Mouse (Mus musculus): ENCODE measurements at regions not wholly inside any gene's neighbourhood (a gene's known extent, or its start where the extent isn't known, plus 50 kb on each side); places are given as distances from the start of the nearest gene placed in this dataset.

GRCm38 (mm10) chr12:107579508-107579907 is 91.1 kb downstream of the 3110018I06Rik start:
- WGBS = 23% methylated on average over 5 of the region's 5 CpGs
- Histone ChIP-seq H3K27me3 (replicated peaks; ENCODE audit: control insufficient read depth, insufficient read depth, low read length) (no peaks in the 10 kb centered on the region), H3K4me3 (ENCODE audit: low read depth, low read length) (no peak overlapping the region), H3K4me1 (replicated peaks; ENCODE audit: control insufficient read depth, insufficient read depth, low read length) (no peaks in the 10 kb centered on the region), H3K36me3 (ENCODE audit: control insufficient read depth, insufficient read depth, low read length) (no peaks in the 10 kb centered on the region), H3K9ac (ENCODE audit: low read length) (no peak overlapping the region), H3K4me2 (ENCODE audit: low read length) (no peak overlapping the region), H3K9me3 (ENCODE audit: control insufficient read depth, low read length) (no peaks in the 10 kb centered on the region), H3K27ac (ENCODE audit: low read depth) (no peak overlapping the region)
- DNase-seq (ENCODE audit: low spot score) (no peak), ATAC-seq (replicated peaks; ENCODE audit: low FRiP score, low TSS enrichment, low read depth) (0 out of 2 replicates have a peak, but pooled peaks have one; percentile 27)

- no peaks in the 10 kb centered on the region for H3K9me3 ChIP-seq (ENCODE audit: control insufficient read depth, low read length)
- no peaks in the 10 kb centered on the region for H3K27me3 ChIP-seq (replicated peaks; ENCODE audit: control insufficient read depth, insufficient read depth, low read length)
- no peak for ATAC-seq (replicated peaks; ENCODE audit: low FRiP score, low TSS enrichment, low read depth)
- 28% methylated on average over 11 of the region's 11 CpGs for WGBS
- H3K4me3 ChIP-seq (ENCODE audit: low read depth, low read length) = no peak overlapping the region
- no peak overlapping the region for H3K27ac ChIP-seq (ENCODE audit: low read depth)
- no peak for DNase-seq (ENCODE audit: low spot score)
- H3K4me2 ChIP-seq (ENCODE audit: low read length) = no peak overlapping the region
- H3K9ac ChIP-seq (ENCODE audit: low read length) = no peak overlapping the region
- H3K36me3 ChIP-seq (ENCODE audit: control insufficient read depth, insufficient read depth, low read length) = no peaks in the 10 kb centered on the region
- no peaks in the 10 kb centered on the region for H3K4me1 ChIP-seq (replicated peaks; ENCODE audit: control insufficient read depth, insufficient read depth, low read length)
Observed at GRCm38 (mm10) chr12:107583151-107583720, 94.8 kb downstream of the 3110018I06Rik start.

GRCm38 (mm10) chr12:107585696-107586225 is 97.3 kb downstream of the 3110018I06Rik start:
- no peak overlapping the region for H3K4me3 ChIP-seq (ENCODE audit: low read depth, low read length)
- ATAC-seq (replicated peaks; ENCODE audit: low FRiP score, low TSS enrichment, low read depth) (no peak), DNase-seq (ENCODE audit: low spot score) (no peak)
- H3K9ac ChIP-seq (ENCODE audit: low read length) = no peak overlapping the region
- no peaks in the 10 kb centered on the region for H3K36me3 ChIP-seq (ENCODE audit: control insufficient read depth, insufficient read depth, low read length)
- no peaks in the 10 kb centered on the region for H3K9me3 ChIP-seq (ENCODE audit: control insufficient read depth, low read length)
- no peaks in the 10 kb centered on the region for H3K27me3 ChIP-seq (replicated peaks; ENCODE audit: control insufficient read depth, insufficient read depth, low read length)
- 69% methylated on average over 9 of the region's 9 CpGs for WGBS
- H3K4me2 ChIP-seq (ENCODE audit: low read length) = no peak overlapping the region
- H3K27ac ChIP-seq (ENCODE audit: low read depth) = no peak overlapping the region
- no peaks in the 10 kb centered on the region for H3K4me1 ChIP-seq (replicated peaks; ENCODE audit: control insufficient read depth, insufficient read depth, low read length)

- Histone ChIP-seq H3K4me3 (ENCODE audit: low read depth, low read length) (no peak overlapping the region), H3K9ac (ENCODE audit: low read length) (no peak overlapping the region), H3K36me3 (ENCODE audit: control insufficient read depth, insufficient read depth, low read length) (no peaks in the 10 kb centered on the region), H3K4me2 (ENCODE audit: low read length) (no peak overlapping the region), H3K27me3 (replicated peaks; ENCODE audit: control insufficient read depth, insufficient read depth, low read length) (no peaks in the 10 kb centered on the region), H3K9me3 (ENCODE audit: control insufficient read depth, low read length) (no peaks in the 10 kb centered on the region), H3K27ac (ENCODE audit: low read depth) (no peak overlapping the region), H3K4me1 (replicated peaks; ENCODE audit: control insufficient read depth, insufficient read depth, low read length) (no peaks in the 10 kb centered on the region)
- ATAC-seq (replicated peaks; ENCODE audit: low FRiP score, low TSS enrichment, low read depth) (no peak), DNase-seq (ENCODE audit: low spot score) (no peak)
Observed at GRCm38 (mm10) chr12:107596236-107596635, 107.8 kb downstream of the 3110018I06Rik start.

- H3K27ac ChIP-seq (ENCODE audit: low read depth) = no peak overlapping the region
- no peak for DNase-seq (ENCODE audit: low spot score)
- no peak overlapping the region for H3K4me3 ChIP-seq (ENCODE audit: low read depth, low read length)
- no peaks in the 10 kb centered on the region for H3K9me3 ChIP-seq (ENCODE audit: control insufficient read depth, low read length)
- 97% methylated on average over 5 of the region's 5 CpGs for WGBS
- no peaks in the 10 kb centered on the region for H3K36me3 ChIP-seq (ENCODE audit: control insufficient read depth, insufficient read depth, low read length)
- H3K27me3 ChIP-seq (replicated peaks; ENCODE audit: control insufficient read depth, insufficient read depth, low read length) = no peaks in the 10 kb centered on the region
- no peak for ATAC-seq (replicated peaks; ENCODE audit: low FRiP score, low TSS enrichment, low read depth)
- H3K4me2 ChIP-seq (ENCODE audit: low read length) = no peak overlapping the region
- H3K4me1 ChIP-seq (replicated peaks; ENCODE audit: control insufficient read depth, insufficient read depth, low read length) = no peaks in the 10 kb centered on the region
- H3K9ac ChIP-seq (ENCODE audit: low read length) = no peak overlapping the region
Observed at GRCm38 (mm10) chr12:107600576-107600975, 112.1 kb downstream of the 3110018I06Rik start.

GRCm38 (mm10) chr12:107608966-107609365 is 120.5 kb downstream of the 3110018I06Rik start:
- WGBS = 68% methylated on average over 6 of the region's 6 CpGs
- ATAC-seq (replicated peaks; ENCODE audit: low FRiP score, low TSS enrichment, low read depth) (no peak), DNase-seq (ENCODE audit: low spot score) (no peak)
- Histone ChIP-seq H3K9ac (ENCODE audit: low read length) (no peak overlapping the region), H3K27me3 (replicated peaks; ENCODE audit: control insufficient read depth, insufficient read depth, low read length) (no peaks in the 10 kb centered on the region), H3K4me1 (replicated peaks; ENCODE audit: control insufficient read depth, insufficient read depth, low read length) (no peaks in the 10 kb centered on the region), H3K4me2 (ENCODE audit: low read length) (no peak overlapping the region), H3K9me3 (ENCODE audit: control insufficient read depth, low read length) (0 out of 2 replicates have a peak, but pooled peaks cover 2% of the 10 kb centered on the region), H3K36me3 (ENCODE audit: control insufficient read depth, insufficient read depth, low read length) (no peaks in the 10 kb centered on the region), H3K4me3 (ENCODE audit: low read depth, low read length) (no peak overlapping the region), H3K27ac (ENCODE audit: low read depth) (no peak overlapping the region)

- Histone ChIP-seq H3K27me3 (replicated peaks; ENCODE audit: control insufficient read depth, insufficient read depth, low read length) (no peaks in the 10 kb centered on the region), H3K9ac (ENCODE audit: low read length) (no peak overlapping the region), H3K4me2 (ENCODE audit: low read length) (no peak overlapping the region), H3K4me1 (replicated peaks; ENCODE audit: control insufficient read depth, insufficient read depth, low read length) (no peaks in the 10 kb centered on the region), H3K36me3 (ENCODE audit: control insufficient read depth, insufficient read depth, low read length) (no peaks in the 10 kb centered on the region), H3K27ac (ENCODE audit: low read depth) (no peak overlapping the region), H3K4me3 (ENCODE audit: low read depth, low read length) (no peak overlapping the region), H3K9me3 (ENCODE audit: control insufficient read depth, low read length) (0 out of 2 replicates have a peak, but pooled peaks cover 2% of the 10 kb centered on the region)
- ATAC-seq (replicated peaks; ENCODE audit: low FRiP score, low TSS enrichment, low read depth) = no peak
- no peak for DNase-seq (ENCODE audit: low spot score)
- 89% methylated on average over 4 of the region's 4 CpGs for WGBS
Observed at GRCm38 (mm10) chr12:107609986-107610385, 121.6 kb downstream of the 3110018I06Rik start.

GRCm38 (mm10) chr12:107617212-107617994 is 129.0 kb downstream of the 3110018I06Rik start:
- Histone ChIP-seq H3K4me2 (ENCODE audit: low read length) (no peak overlapping the region), H3K4me1 (replicated peaks; ENCODE audit: control insufficient read depth, insufficient read depth, low read length) (no peaks in the 10 kb centered on the region), H3K4me3 (ENCODE audit: low read depth, low read length) (no peak overlapping the region), H3K27me3 (replicated peaks; ENCODE audit: control insufficient read depth, insufficient read depth, low read length) (no peaks in the 10 kb centered on the region), H3K27ac (ENCODE audit: low read depth) (no peak overlapping the region), H3K9me3 (ENCODE audit: control insufficient read depth, low read length) (no peaks in the 10 kb centered on the region), H3K36me3 (ENCODE audit: control insufficient read depth, insufficient read depth, low read length) (no peaks in the 10 kb centered on the region), H3K9ac (ENCODE audit: low read length) (no peak overlapping the region)
- DNase-seq (ENCODE audit: low spot score) (no peak), ATAC-seq (replicated peaks; ENCODE audit: low FRiP score, low TSS enrichment, low read depth) (no peak)
- 69% methylated on average over 16 of the region's 16 CpGs for WGBS
